Mouse (Mus musculus): Measurements from ENCODE around the gene Edaradd. TPM values are rescaled to one million over a fixed set of nuclear protein-coding genes. Genes with fewer than 3 reads are reported as not detected.

The Edaradd gene
- polyA plus RNA-seq, 1 experiment from 2014 or later: 4.6 TPM

- Histone ChIP-seq H3K27ac (no peak overlapping the region), H3K4me2 (replicated peaks) (no peak overlapping the region), H3K36me3 (no peaks in the 10 kb centered on the region), H3K9ac (no peak overlapping the region), H3K9me3 (no peaks in the 10 kb centered on the region), H3K27me3 (0 out of 2 replicates have a peak, but pooled peaks cover 3% of the 10 kb centered on the region), H3K4me3 (no peak overlapping the region), H3K4me1 (0 out of 2 replicates have a peak, but pooled peaks cover 9% of the 10 kb centered on the region)
- 91% methylated on average over 8 of the region's 8 CpGs for WGBS
- no peak for ATAC-seq (ENCODE audit: insufficient number of reproducible peaks, insufficient read depth, low FRiP score, low TSS enrichment)
Measured at GRCm38 (mm10) chr13:12543880-12544568, 23.8 kb upstream of the Edaradd start.

DNA sequence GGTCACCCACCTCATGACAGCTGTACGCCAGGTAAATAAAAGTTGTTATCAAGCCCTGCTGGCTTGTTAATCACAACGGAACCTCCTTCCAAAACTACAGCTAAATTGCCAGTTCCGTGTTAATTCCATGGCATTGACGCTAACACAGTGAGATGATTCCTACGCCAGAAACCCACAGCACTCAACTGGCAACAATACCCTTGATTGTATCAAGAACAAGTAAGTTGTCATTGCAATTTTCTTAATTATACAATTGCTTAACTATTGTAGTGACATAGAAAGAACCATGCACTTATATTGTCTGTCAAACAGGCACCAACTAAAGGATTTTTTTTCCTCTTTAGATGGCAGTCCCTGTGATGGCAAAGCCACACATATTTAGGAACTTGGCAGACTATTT is 23.0 kb upstream of the Edaradd start:
- Histone ChIP-seq H3K9me3 (no peaks in the 10 kb centered on the region), H3K4me3 (no peak overlapping the region), H3K36me3 (no peaks in the 10 kb centered on the region), H3K4me1 (0 out of 2 replicates have a peak, but pooled peaks cover 9% of the 10 kb centered on the region), H3K27me3 (0 out of 2 replicates have a peak, but pooled peaks cover 3% of the 10 kb centered on the region), H3K4me2 (replicated peaks) (no peak overlapping the region), H3K27ac (no peak overlapping the region), H3K9ac (no peak overlapping the region)
- no peak for ATAC-seq (ENCODE audit: insufficient number of reproducible peaks, insufficient read depth, low FRiP score, low TSS enrichment)
- WGBS: 64% methylated on average over 5 of the region's 5 CpGs

DNA sequence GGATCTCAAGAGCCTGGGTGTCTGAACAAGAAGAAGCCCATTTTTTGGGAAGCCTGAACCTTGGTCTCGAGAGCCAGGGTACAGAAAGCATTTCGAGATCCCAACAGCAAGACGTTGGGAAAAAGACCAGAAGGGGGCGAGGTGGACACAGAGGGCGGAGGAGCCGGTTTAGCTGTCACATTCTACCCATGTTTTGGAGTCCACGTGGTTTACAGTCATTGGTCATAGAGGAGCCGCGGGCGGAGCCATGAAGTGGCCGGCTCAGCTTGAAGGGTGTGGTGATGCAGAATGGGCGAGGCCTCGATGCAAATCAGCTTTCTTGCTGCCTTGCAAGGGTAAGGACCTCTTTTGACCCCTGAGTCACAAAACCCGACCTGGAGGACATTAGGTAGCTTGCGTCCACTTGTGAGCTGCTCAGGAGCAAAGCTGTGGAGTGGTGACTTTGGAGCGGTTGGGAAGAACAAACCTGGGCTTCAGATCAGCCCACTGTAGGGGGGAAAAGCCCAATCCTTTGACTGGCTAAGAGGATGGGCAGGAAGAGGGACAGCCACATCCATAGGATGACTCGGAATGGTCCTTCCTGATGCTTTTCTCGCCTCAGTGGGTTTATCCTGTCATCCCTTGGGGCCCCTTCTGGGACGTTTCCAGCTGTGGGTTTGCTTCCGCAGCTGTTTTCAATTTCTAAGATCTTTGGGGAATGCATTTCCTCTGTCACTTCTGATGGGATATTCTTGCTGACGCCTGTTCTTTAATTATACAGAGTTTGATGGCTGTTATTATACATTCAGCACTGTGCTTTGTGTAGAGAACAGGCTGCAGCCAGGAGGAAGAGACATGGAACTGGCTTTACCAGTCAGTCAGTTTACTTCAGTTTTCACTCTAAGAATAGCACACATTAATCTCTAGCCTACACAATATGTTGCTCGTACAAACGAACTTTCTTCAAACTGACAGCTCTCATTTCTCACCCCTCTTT is 22.1 kb upstream of the Edaradd start:
- peak overlapping the region; percentile 46 for H3K4me2 ChIP-seq (replicated peaks)
- peak; percentile 73; the same call in 1 of the 2 replicates for ATAC-seq (ENCODE audit: insufficient number of reproducible peaks, insufficient read depth, low FRiP score, low TSS enrichment)
- H3K4me3 ChIP-seq: no peak overlapping the region

GRCm38 (mm10) chr13:12540119-12540518 is 19.9 kb upstream of the Edaradd start:
- H3K36me3 ChIP-seq: no peaks in the 10 kb centered on the region
- H3K4me1 ChIP-seq: 0 out of 2 replicates have a peak, but pooled peaks cover 9% of the 10 kb centered on the region
- no peak overlapping the region for H3K27ac ChIP-seq
- ATAC-seq (ENCODE audit: insufficient number of reproducible peaks, insufficient read depth, low FRiP score, low TSS enrichment): no peak
- WGBS: 53% methylated on average over 13 of the region's 13 CpGs
- no peak overlapping the region for H3K9ac ChIP-seq
- H3K27me3 ChIP-seq: 0 out of 2 replicates have a peak, but pooled peaks cover 3% of the 10 kb centered on the region
- no peak overlapping the region for H3K4me3 ChIP-seq
- no peak overlapping the region for H3K4me2 ChIP-seq (replicated peaks)
- no peaks in the 10 kb centered on the region for H3K9me3 ChIP-seq

More for the DNA sequence above, 22.1 kb upstream of the Edaradd start:
- Histone ChIP-seq H3K9ac (no peak overlapping the region), H3K27ac (no peak overlapping the region), H3K36me3 (no peaks in the 10 kb centered on the region), H3K27me3 (0 out of 2 replicates have a peak, but pooled peaks cover 3% of the 10 kb centered on the region), H3K9me3 (no peaks in the 10 kb centered on the region), H3K4me1 (0 out of 2 replicates have a peak, but pooled peaks cover 9% of the 10 kb centered on the region)
- WGBS: 9% methylated on average over 23 of the region's 23 CpGs

GRCm38 (mm10) chr13:12539716-12540115 is 19.5 kb upstream of the Edaradd start:
- Histone ChIP-seq H3K9me3 (no peaks in the 10 kb centered on the region), H3K4me3 (no peak overlapping the region), H3K27ac (no peak overlapping the region), H3K4me1 (0 out of 2 replicates have a peak, but pooled peaks cover 9% of the 10 kb centered on the region), H3K9ac (no peak overlapping the region), H3K4me2 (replicated peaks) (no peak overlapping the region), H3K36me3 (no peaks in the 10 kb centered on the region), H3K27me3 (0 out of 2 replicates have a peak, but pooled peaks cover 3% of the 10 kb centered on the region)
- no peak for ATAC-seq (ENCODE audit: insufficient number of reproducible peaks, insufficient read depth, low FRiP score, low TSS enrichment)
- WGBS: 32% methylated on average over 11 of the region's 11 CpGs

GRCm38 (mm10) chr13:12537971-12538370 is 17.7 kb upstream of the Edaradd start:
- H3K27ac ChIP-seq: no peak overlapping the region
- no peak for ATAC-seq (ENCODE audit: insufficient number of reproducible peaks, insufficient read depth, low FRiP score, low TSS enrichment)
- H3K9ac ChIP-seq: no peak overlapping the region
- no peak overlapping the region for H3K4me2 ChIP-seq (replicated peaks)
- H3K9me3 ChIP-seq: no peaks in the 10 kb centered on the region
- 0 out of 2 replicates have a peak, but pooled peaks cover 6% of the 10 kb centered on the region for H3K4me1 ChIP-seq
- WGBS: 73% methylated on average over 6 of the region's 6 CpGs
- H3K4me3 ChIP-seq: no peak overlapping the region
- 0 out of 2 replicates have a peak, but pooled peaks cover 3% of the 10 kb centered on the region for H3K27me3 ChIP-seq
- no peaks in the 10 kb centered on the region for H3K36me3 ChIP-seq

GRCm38 (mm10) chr13:12534628-12535027 is 14.4 kb upstream of the Edaradd start:
- Histone ChIP-seq H3K27me3 (no peaks in the 10 kb centered on the region), H3K36me3 (no peaks in the 10 kb centered on the region), H3K9me3 (no peaks in the 10 kb centered on the region), H3K4me2 (replicated peaks) (no peak overlapping the region), H3K4me3 (no peak overlapping the region), H3K9ac (no peak overlapping the region), H3K4me1 (no peaks in the 10 kb centered on the region), H3K27ac (no peak overlapping the region)
- ATAC-seq (ENCODE audit: insufficient number of reproducible peaks, insufficient read depth, low FRiP score, low TSS enrichment): no peak
- 72% methylated on average over 3 of the region's 3 CpGs for WGBS

DNA sequence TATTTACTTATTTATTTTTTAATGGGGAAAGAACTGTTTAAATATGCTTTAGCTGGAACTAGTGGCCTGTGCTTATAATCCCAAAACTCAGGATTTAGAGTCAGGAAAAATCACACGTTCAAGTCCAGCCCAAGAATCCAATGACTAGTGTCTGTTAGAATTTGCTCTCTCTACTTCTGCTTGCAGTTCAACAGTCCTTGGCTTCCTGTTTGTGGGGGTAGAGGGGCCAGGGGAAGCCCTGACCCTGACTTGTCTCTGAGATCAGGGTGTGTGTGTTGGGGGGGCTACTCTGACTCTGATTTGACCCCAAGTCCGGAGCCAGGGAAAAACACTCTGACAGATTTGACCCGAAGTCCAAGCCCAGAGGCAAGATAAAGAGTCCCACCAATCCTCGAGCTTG is 5.4 kb upstream of the Edaradd start:
- ATAC-seq (ENCODE audit: insufficient number of reproducible peaks, insufficient read depth, low FRiP score, low TSS enrichment): no peak
- H3K4me1 ChIP-seq: no peaks in the 10 kb centered on the region
- H3K4me3 ChIP-seq: no peak overlapping the region
- no peak overlapping the region for H3K9ac ChIP-seq
- H3K36me3 ChIP-seq: no peaks in the 10 kb centered on the region
- 0 out of 2 replicates have a peak, but pooled peaks cover 2% of the 10 kb centered on the region for H3K27me3 ChIP-seq
- 84% methylated on average over 4 of the region's 4 CpGs for WGBS
- no peak overlapping the region for H3K4me2 ChIP-seq (replicated peaks)
- H3K27ac ChIP-seq: no peak overlapping the region
- H3K9me3 ChIP-seq: no peaks in the 10 kb centered on the region

- H3K4me1 ChIP-seq: no peaks in the 10 kb centered on the region
- H3K4me2 ChIP-seq (replicated peaks): no peak overlapping the region
- H3K9me3 ChIP-seq: no peaks in the 10 kb centered on the region
- H3K27ac ChIP-seq: no peak overlapping the region
- 0 out of 2 replicates have a peak, but pooled peaks cover 2% of the 10 kb centered on the region for H3K27me3 ChIP-seq
- ATAC-seq (ENCODE audit: insufficient number of reproducible peaks, insufficient read depth, low FRiP score, low TSS enrichment): no peak
- H3K4me3 ChIP-seq: no peak overlapping the region
- H3K36me3 ChIP-seq: no peaks in the 10 kb centered on the region
- no peak overlapping the region for H3K9ac ChIP-seq
Measured at GRCm38 (mm10) chr13:12522346-12522745, 2.1 kb upstream of the Edaradd start.

GRCm38 (mm10) chr13:12519371-12519770 is 867 bp downstream of the Edaradd start:
- 3% methylated on average over 18 of the region's 18 CpGs for WGBS
- H3K27me3 ChIP-seq: 0 out of 2 replicates have a peak, but pooled peaks cover 2% of the 10 kb centered on the region
- ATAC-seq (ENCODE audit: insufficient number of reproducible peaks, insufficient read depth, low FRiP score, low TSS enrichment): 0 out of 2 replicates have a peak, but pooled peaks have one; percentile 52
- H3K4me2 ChIP-seq (replicated peaks): peak overlapping the region; percentile 86
- H3K27ac ChIP-seq: no peak overlapping the region
- H3K9me3 ChIP-seq: no peaks in the 10 kb centered on the region
- H3K9ac ChIP-seq: peak overlapping the region; percentile 42; the same call in 1 of the 2 replicates
- H3K4me3 ChIP-seq: peak overlapping the region; percentile 44
- H3K36me3 ChIP-seq: no peaks in the 10 kb centered on the region
- H3K4me1 ChIP-seq: no peaks in the 10 kb centered on the region

DNA sequence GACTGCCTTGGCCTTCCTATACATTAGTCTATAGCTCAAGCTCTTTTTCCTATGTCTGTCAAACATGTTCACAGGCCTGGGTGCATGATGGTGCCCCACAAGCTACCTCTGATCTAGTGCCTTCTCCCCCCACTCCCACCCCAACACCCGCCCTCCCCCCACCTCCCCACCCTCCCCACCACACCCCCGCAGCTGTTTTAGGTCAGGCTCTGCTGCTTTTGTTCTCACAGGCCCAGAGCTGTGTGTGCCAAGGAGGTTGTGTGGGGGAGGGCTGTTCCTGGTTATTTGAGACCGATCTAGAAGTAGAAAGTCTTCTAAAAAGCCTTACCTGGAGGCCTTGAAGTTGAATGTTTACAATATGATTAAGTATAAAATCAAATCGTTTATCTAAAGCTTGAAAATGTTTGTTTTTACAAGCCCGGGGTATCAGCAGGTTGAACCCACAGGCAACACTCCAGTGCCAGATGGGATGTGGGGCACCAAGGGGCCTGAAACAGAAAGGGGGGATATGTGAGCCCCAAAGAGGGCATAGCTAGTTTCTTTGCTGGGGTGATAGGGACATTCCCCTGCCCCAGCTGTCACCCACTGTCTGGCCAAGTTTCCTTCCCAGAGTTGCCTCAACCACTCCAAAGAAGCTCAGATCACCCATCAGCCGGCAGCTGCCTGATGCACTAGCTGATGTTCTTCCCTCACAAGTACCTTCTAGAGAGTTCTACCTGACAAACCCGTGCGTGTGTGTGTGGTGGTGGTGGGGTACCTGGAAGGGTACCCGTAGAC is 8.9 kb downstream of the Edaradd start:
- H3K4me2 ChIP-seq (replicated peaks): no peak overlapping the region
- no peak overlapping the region for H3K4me3 ChIP-seq
- H3K4me1 ChIP-seq: no peaks in the 10 kb centered on the region
- H3K36me3 ChIP-seq: no peaks in the 10 kb centered on the region
- ATAC-seq (ENCODE audit: insufficient number of reproducible peaks, insufficient read depth, low FRiP score, low TSS enrichment): 0 out of 2 replicates have a peak, but pooled peaks have one; percentile 23
- H3K9ac ChIP-seq: no peak overlapping the region
- no peaks in the 10 kb centered on the region for H3K27me3 ChIP-seq
- no peak overlapping the region for H3K27ac ChIP-seq
- WGBS: 60% methylated on average over 8 of the region's 9 CpGs
- no peaks in the 10 kb centered on the region for H3K9me3 ChIP-seq

All from embryonic facial prominence, embryonic 12.5 days (tissue).